Mouse (Mus musculus) thymus, adult 18-20 months (tissue): Measurements from ENCODE around the gene Klhdc7b.
A peak's percentile ranks its signal among the peaks of the same experiment; 100 is the strongest.

Experiments
- DNase-seq, 2 experiments: peaks; one replicate each; pipeline ENCODE4 v3.0.0; 2022; ENCODE audit warnings: mixed read lengths in 2 of 2

Gene Klhdc7b

GRCm38 (mm10) chr15:89376040-89376439 lies 8.7 kb upstream of the Klhdc7b start:
- no peak for DNase-seq

- DNase-seq, result no peak
These were observed 7.8 kb upstream of the Klhdc7b start, which contains the start of gene Tymp for GRCm38 (mm10) chr15:89376957-89377356. Gene Tymp, minus strand, starts transcription at chr15:89377039.

GRCm38 (mm10) chr15:89377362-89377761 lies 7.4 kb upstream of the Klhdc7b start:
- DNase-seq, result no peak

- no peak for DNase-seq
These were observed 6.5 kb upstream of the Klhdc7b start for GRCm38 (mm10) chr15:89377938-89378828.

- no peak for DNase-seq
These were observed 5.8 kb upstream of the Klhdc7b start, which contains the start of gene Odf3b for GRCm38 (mm10) chr15:89378831-89379401. Gene Odf3b, minus strand, starts transcription at chr15:89379282.

GRCm38 (mm10) chr15:89379429-89379828 lies 5.3 kb upstream of the Klhdc7b start:
- no peak for DNase-seq

- DNase-seq, result peak in 1 of 2 experiments; percentile 52
These were observed 2.4 kb downstream of the Klhdc7b start for GRCm38 (mm10) chr15:89387127-89387526.

- no peak for DNase-seq
These were observed 5.4 kb downstream of the Klhdc7b start for GRCm38 (mm10) chr15:89390081-89390480.

GRCm38 (mm10) chr15:89396883-89397282 lies 12.2 kb downstream of the Klhdc7b start:
- no peak for DNase-seq

GRCm38 (mm10) chr15:89398146-89398545 lies 13.4 kb downstream of the Klhdc7b start:
- no peak for DNase-seq

GRCm38 (mm10) chr15:89399716-89400115 lies 15.0 kb downstream of the Klhdc7b start:
- no peak for DNase-seq

GRCm38 (mm10) chr15:89402471-89402870 lies 17.8 kb downstream of the Klhdc7b start:
- no peak for DNase-seq

GRCm38 (mm10) chr15:89404831-89405623 lies 20.3 kb downstream of the Klhdc7b start:
- DNase-seq, result no peak

GRCm38 (mm10) chr15:89406691-89407090 lies 22.0 kb downstream of the Klhdc7b start:
- no peak for DNase-seq

- no peak for DNase-seq
These were observed 25.4 kb downstream of the Klhdc7b start, which contains the start of gene Syce3 for GRCm38 (mm10) chr15:89410118-89410517. Gene Syce3, minus strand, starts transcription at chr15:89410503.

GRCm38 (mm10) chr15:89415282-89415681 lies 30.6 kb downstream of the Klhdc7b start:
- no peak for DNase-seq

GRCm38 (mm10) chr15:89421938-89422337 lies 37.2 kb downstream of the Klhdc7b start:
- no peak for DNase-seq

GRCm38 (mm10) chr15:89424621-89425020 lies 39.9 kb downstream of the Klhdc7b start:
- DNase-seq, result no peak

GRCm38 (mm10) chr15:89425711-89426121 lies 41.0 kb downstream of the Klhdc7b start, which contains the start of gene Cpt1b:
Gene Cpt1b, minus strand, starts transcription at chr15:89425863.
- no peak for DNase-seq

GRCm38 (mm10) chr15:89426716-89427115 lies 42.0 kb downstream of the Klhdc7b start:
- no peak for DNase-seq

- DNase-seq, result no peak
These were observed 43.5 kb downstream of the Klhdc7b start for GRCm38 (mm10) chr15:89428136-89428790.

GRCm38 (mm10) chr15:89428821-89429351 lies 44.2 kb downstream of the Klhdc7b start:
- no peak for DNase-seq
